Mouse (Mus musculus) midbrain, embryonic 11.5 days (tissue): Measurements from ENCODE around the gene Gm20683. TPM values are rescaled to one million over a fixed set of nuclear protein-coding genes. Genes with fewer than 3 reads are reported as not detected.

ENCODE experiments used
- ATAC-seq: fragments of 200-750 bp; cut with Nextera tagmentation; 2 replicates; pipeline ENCODE4 v1.8.0; 2017; ENCODE audit warnings: moderate TSS enrichment, moderate library complexity; ENCODE audit not compliant: low FRiP score
- DNase-seq: peaks from one replicate; pipeline ENCODE4 v3.0.0; 2015; ENCODE audit warnings: low spot score; ENCODE audit errors: missing footprints
- H3K27ac ChIP-seq: fragments of 300-500 bp; sonication (generic); 2 replicates; pipeline ENCODE4 v1.5.1; 2014; ENCODE audit warnings: low read depth, low read length
- H3K27me3 ChIP-seq: fragments of 300-500 bp; sonication (generic); 2 replicates; pipeline ENCODE4 v1.6.1; 2014; ENCODE audit warnings: mild to moderate bottlenecking, low read length, moderate library complexity, mixed read lengths; ENCODE audit not compliant: control insufficient read depth, insufficient read depth
- H3K36me3 ChIP-seq: fragments of 300-500 bp; sonication (generic); 2 replicates; pipeline ENCODE4 v1.6.1; 2014; ENCODE audit warnings: mild to moderate bottlenecking, low read length, moderate library complexity, mixed read lengths; ENCODE audit not compliant: control insufficient read depth, insufficient read depth
- H3K4me1 ChIP-seq: fragments of 300-500 bp; sonication (generic); 2 replicates; pipeline ENCODE4 v1.6.1; 2014; ENCODE audit warnings: low read length; ENCODE audit not compliant: control insufficient read depth, insufficient read depth
- H3K4me2 ChIP-seq: fragments of 300-500 bp; sonication (generic); 2 replicates; pipeline ENCODE4 v1.6.1; 2014; ENCODE audit warnings: mild to moderate bottlenecking, moderate library complexity
- H3K4me3 ChIP-seq: fragments of 300-500 bp; sonication (generic); 2 replicates; pipeline ENCODE4 v1.5.1; 2014; ENCODE audit warnings: low read depth, low read length
- H3K9ac ChIP-seq: fragments of 300-500 bp; sonication (generic); 2 replicates; pipeline ENCODE4 v1.6.1; 2014; ENCODE audit warnings: low read length
- H3K9me3 ChIP-seq: fragments of 300-500 bp; sonication (generic); 2 replicates; pipeline ENCODE4 v1.6.1; 2016; ENCODE audit warnings: low read length; ENCODE audit not compliant: control insufficient read depth
- WGBS: fragments of 180-500 bp; shearing (Covaris S2); extraction: QIAGEN DNeasy Blood & Tissue Kit; methylation state at CpG from one replicate; pipeline ENCODE4 v1.1.7; 2014; 5-methylcytosine and 5-hydroxymethylcytosine counted together
- polyA plus RNA-seq: library from polyadenylated mRNA; unstranded; fragments of >200 nt; fragmentation: Nextera tagmentation; extraction: Ambion mirVana; gene quantifications from 2 replicates; pipeline ENCODE4 v1.2.1, GENCODE M21; 2014

Gene Gm20683
- polyA plus RNA-seq, 1 experiment from 2014 or later = 1.2 TPM

- no peaks in the 10 kb centered on the region for H3K36me3 ChIP-seq
- peak within 1 kb of the TSS; percentile 84 for H3K9ac ChIP-seq
- DNase-seq = peak; percentile 98
- H3K4me3 ChIP-seq = peak within 1 kb of the TSS; percentile 63
- peak; percentile 94 for ATAC-seq
- H3K9me3 ChIP-seq = no peaks in the 10 kb centered on the region
- peak within 1 kb of the TSS; percentile 86 for H3K4me2 ChIP-seq
- WGBS = 3% methylated on average over 65 of the region's 65 CpGs
- peaks cover 17% of the 10 kb centered on the region for H3K4me1 ChIP-seq
- H3K27me3 ChIP-seq = no peaks in the 10 kb centered on the region
- H3K27ac ChIP-seq = peak within 1 kb of the TSS; percentile 62
Measured at GRCm38 (mm10) chr17:25860832-25861703, 19.5 kb upstream of the Gm20683 start, which contains the start of gene Wdr90. Gene Wdr90 (minus strand): TSS chr17:25861501.

- Histone ChIP-seq H3K4me3 (peak overlapping the region; percentile 63), H3K4me1 (peaks cover 17% of the 10 kb centered on the region), H3K9ac (peak overlapping the region; percentile 84), H3K9me3 (no peaks in the 10 kb centered on the region), H3K4me2 (peak overlapping the region; percentile 86), H3K27me3 (no peaks in the 10 kb centered on the region), H3K36me3 (no peaks in the 10 kb centered on the region), H3K27ac (no peak overlapping the region)
- 84% methylated on average over 6 of the region's 6 CpGs for WGBS
- ATAC-seq (no peak), DNase-seq (no peak)
Measured at GRCm38 (mm10) chr17:25860229-25860628, 18.7 kb upstream of the Gm20683 start.

GRCm38 (mm10) chr17:25844396-25844901, 2.9 kb upstream of the Gm20683 start, which contains the start of gene Rhot2:
Gene Rhot2 (minus strand): TSS chr17:25844851.
- Histone ChIP-seq H3K4me3 (peak within 1 kb of the TSS; percentile 90), H3K4me1 (peaks cover 8% of the 10 kb centered on the region), H3K36me3 (peaks cover 23% of the 10 kb centered on the region), H3K9me3 (no peaks in the 10 kb centered on the region), H3K27ac (no peak within 1 kb of the TSS; the same call in 1 of the 2 replicates), H3K4me2 (peak within 1 kb of the TSS; percentile 94), H3K27me3 (no peaks in the 10 kb centered on the region), H3K9ac (peak within 1 kb of the TSS; percentile 89)
- 1% methylated on average over 21 of the region's 21 CpGs for WGBS
- peak; percentile 99 for DNase-seq
- ATAC-seq = peak; percentile 96

GRCm38 (mm10) chr17:25843636-25844395, 2.3 kb upstream of the Gm20683 start:
- Histone ChIP-seq H3K9ac (peak overlapping the region; percentile 89), H3K4me2 (peak overlapping the region; percentile 94), H3K36me3 (peaks cover 26% of the 10 kb centered on the region), H3K27ac (no peak overlapping the region; the same call in 1 of the 2 replicates), H3K4me3 (peak overlapping the region; percentile 90), H3K4me1 (peaks cover 8% of the 10 kb centered on the region), H3K9me3 (no peaks in the 10 kb centered on the region), H3K27me3 (no peaks in the 10 kb centered on the region)
- ATAC-seq = peak; percentile 45; the same call in 1 of the 2 replicates
- 5% methylated on average over 33 of the region's 38 CpGs for WGBS
- DNase-seq = no peak

- H3K36me3 ChIP-seq = peaks cover 27% of the 10 kb centered on the region
- no peaks in the 10 kb centered on the region for H3K9me3 ChIP-seq
- DNase-seq (no peak), ATAC-seq (no peak)
- 97% methylated on average over 4 of the region's 4 CpGs for WGBS
- peak overlapping the region; percentile 90; the same call in 1 of the 2 replicates for H3K4me3 ChIP-seq
- no peaks in the 10 kb centered on the region for H3K27me3 ChIP-seq
- H3K4me2 ChIP-seq = peak overlapping the region; percentile 94
- H3K9ac ChIP-seq = peak overlapping the region; percentile 89; the same call in 1 of the 2 replicates
- peaks cover 8% of the 10 kb centered on the region for H3K4me1 ChIP-seq
- no peak overlapping the region for H3K27ac ChIP-seq
Measured at GRCm38 (mm10) chr17:25843122-25843521, 1.6 kb upstream of the Gm20683 start.

GRCm38 (mm10) chr17:25842509-25842908, 946 bp upstream of the Gm20683 start:
- H3K27me3 ChIP-seq = no peaks in the 10 kb centered on the region
- no peaks in the 10 kb centered on the region for H3K9me3 ChIP-seq
- no peak overlapping the region for H3K4me3 ChIP-seq
- DNase-seq (no peak), ATAC-seq (no peak)
- H3K9ac ChIP-seq = no peak overlapping the region
- peaks cover 27% of the 10 kb centered on the region for H3K36me3 ChIP-seq
- no peak overlapping the region for H3K4me2 ChIP-seq
- peaks cover 12% of the 10 kb centered on the region for H3K4me1 ChIP-seq
- 85% methylated on average over 3 of the region's 3 CpGs for WGBS
- H3K27ac ChIP-seq = no peak overlapping the region

- Histone ChIP-seq H3K9ac (no peak overlapping the region), H3K36me3 (peaks cover 27% of the 10 kb centered on the region), H3K9me3 (no peaks in the 10 kb centered on the region), H3K4me1 (peaks cover 30% of the 10 kb centered on the region), H3K4me3 (no peak overlapping the region), H3K4me2 (no peak overlapping the region), H3K27me3 (no peaks in the 10 kb centered on the region), H3K27ac (no peak overlapping the region)
- ATAC-seq (no peak), DNase-seq (no peak)
- WGBS = 92% methylated on average over 6 of the region's 6 CpGs
Measured at GRCm38 (mm10) chr17:25840519-25840918, 1.0 kb downstream of the Gm20683 start.

GRCm38 (mm10) chr17:25839455-25840235, 1.9 kb downstream of the Gm20683 start:
- DNase-seq = no peak
- H3K9ac ChIP-seq = no peak overlapping the region
- no peak for ATAC-seq
- H3K36me3 ChIP-seq = peaks cover 25% of the 10 kb centered on the region
- H3K9me3 ChIP-seq = no peaks in the 10 kb centered on the region
- H3K4me1 ChIP-seq = peaks cover 36% of the 10 kb centered on the region
- no peak overlapping the region for H3K4me2 ChIP-seq
- H3K27me3 ChIP-seq = no peaks in the 10 kb centered on the region; the same call in 1 of the 2 replicates
- 89% methylated on average over 14 of the region's 14 CpGs for WGBS
- H3K4me3 ChIP-seq = no peak overlapping the region
- H3K27ac ChIP-seq = no peak overlapping the region
